Mouse (Mus musculus) urinary bladder, postnatal 0 days (tissue): ENCODE results near the gene S100a6. TPM values are rescaled to one million over a fixed set of nuclear protein-coding genes. Genes with fewer than 3 reads are reported as not detected.

Source experiments
- polyA plus RNA-seq: library from polyadenylated mRNA; unstranded; fragments of >200 nt; fragmentation: Nextera tagmentation; extraction: Ambion mirVana; gene quantifications from 2 replicates; pipeline ENCODE4 v1.2.1, GENCODE M21; 2015

S100a6 gene
- 4,303 and 4,617 TPM in 2 replicates for polyA plus RNA-seq

GRCm38 (mm10) chr3:90612728-90613291, at the start of gene S100a6:
Gene S100a6 (plus strand): TSS chr3:90612882.

GRCm38 (mm10) chr3:90589947-90590346, 22.7 kb upstream of the S100a6 start, which contains the start of gene S100a2:
Gene S100a2 (plus strand): TSS chr3:90590247.

GRCm38 (mm10) chr3:90601486-90602110, 11.1 kb upstream of the S100a6 start, which contains the start of gene Gm42674:
Gene Gm42674 (plus strand): TSS chr3:90601904.

GRCm38 (mm10) chr3:90603623-90604022, 9.1 kb upstream of the S100a6 start, which contains the start of gene S100a4:
Gene S100a4 (plus strand): TSS chr3:90603771.

GRCm38 (mm10) chr3:90608223-90608622, 4.5 kb upstream of the S100a6 start, which contains the start of gene S100a5:
Gene S100a5 (plus strand): TSS chr3:90608523.

GRCm38 (mm10) chr3:90653717-90654116, 41.0 kb downstream of the S100a6 start, which contains the start of gene S100a7a:
Gene S100a7a (plus strand): TSS chr3:90654017.

GRCm38 (mm10) chr3:90668846-90669245, 56.2 kb downstream of the S100a6 start, which contains the start of gene S100a8:
Gene S100a8 (plus strand): TSS chr3:90668978.

Other genes with a start within 250 kb of the S100a6 start
- gene Slc27a3, start 222.9 kb upstream of the S100a6 start, polyA plus RNA-seq, result 6.9 and 8.3 TPM in 2 replicates
- 9.2 and 9.7 TPM in 2 replicates for gene Ints3, start 179.3 kb upstream of the S100a6 start, polyA plus RNA-seq
- gene Npr1, start 147.0 kb upstream of the S100a6 start, polyA plus RNA-seq, result 3.0 and 4.5 TPM in 2 replicates
- 59.7 and 65.9 TPM in 2 replicates for gene Ilf2, start 136.8 kb upstream of the S100a6 start, polyA plus RNA-seq
- 91.6 and 102 TPM in 2 replicates for gene Snapin, start 121.8 kb upstream of the S100a6 start, polyA plus RNA-seq
- 81.7 and 90.6 TPM in 2 replicates for gene Chtop, start 103.4 kb upstream of the S100a6 start, polyA plus RNA-seq
- gene S100a1, start 98.5 kb upstream of the S100a6 start, polyA plus RNA-seq, result 796 and 865 TPM in 2 replicates
- 82.3 and 90.7 TPM in 2 replicates for gene S100a13, start 98.4 kb upstream of the S100a6 start, polyA plus RNA-seq
- 161 and 184 TPM in 2 replicates for gene S100a14, start 86.0 kb upstream of the S100a6 start, polyA plus RNA-seq
- gene S100a16, start 75.6 kb upstream of the S100a6 start, polyA plus RNA-seq, result 293 and 298 TPM in 2 replicates
- 2.5 and 2.6 TPM in 2 replicates for gene S100a3, start 52.3 kb upstream of the S100a6 start, polyA plus RNA-seq
- 0.88 TPM in 1 of 2 replicates, not detected in the other for gene S100a2, start 22.6 kb upstream of the S100a6 start, polyA plus RNA-seq
- gene Gm42674, start 11.0 kb upstream of the S100a6 start, polyA plus RNA-seq, result not detected in 2 replicates
- 45.1 and 83.2 TPM in 2 replicates for gene S100a4, start 9.1 kb upstream of the S100a6 start, polyA plus RNA-seq
- 1.4 and 1.6 TPM in 2 replicates for gene S100a5, start 4.4 kb upstream of the S100a6 start, polyA plus RNA-seq
- gene S100a7a, start 41.1 kb downstream of the S100a6 start, polyA plus RNA-seq, result 0.12 and 0.25 TPM in 2 replicates
- 21.3 and 232 TPM in 2 replicates for gene S100a8, start 56.1 kb downstream of the S100a6 start, polyA plus RNA-seq
- 10.1 and 121 TPM in 2 replicates for gene S100a9, start 82.8 kb downstream of the S100a6 start, polyA plus RNA-seq
- not detected in 2 replicates for gene Pglyrp4, start 114.0 kb downstream of the S100a6 start, polyA plus RNA-seq
- not detected in 2 replicates for gene Gm5849, start 165.0 kb downstream of the S100a6 start, polyA plus RNA-seq